Mouse (Mus musculus) brown adipose tissue, adult 24 weeks (tissue): Measurements from ENCODE around the gene Hoxd3. TPM values are rescaled to one million over a fixed set of nuclear protein-coding genes. Genes with fewer than 3 reads are reported as not detected.

ENCODE experiments used
- H3K27ac ChIP-seq: fragments of 200-500 bp; replicated peaks from 2 replicates; pipeline ENCODE4 v1.5.1; 2012; ENCODE audit warnings: low read depth, mild to moderate bottlenecking, low read length
- H3K4me1 ChIP-seq: fragments of 200-500 bp; 2 replicates; pipeline ENCODE4 v1.6.1; 2012; ENCODE audit warnings: low read length, mixed read lengths; ENCODE audit not compliant: control insufficient read depth, insufficient read depth, insufficient read length
- H3K4me3 ChIP-seq: fragments of 200-500 bp; 2 replicates; pipeline ENCODE4 v1.5.1; 2012; ENCODE audit warnings: low read depth, mild to moderate bottlenecking, low read length, moderate library complexity; ENCODE audit not compliant: insufficient read depth
- polyA plus RNA-seq: library from polyadenylated mRNA; stranded (reverse); fragments of >200 nt; gene quantifications from 2 replicates; pipeline ENCODE4 v1.2.4, GENCODE M21; 2012; ENCODE audit not compliant: missing spikeins, insufficient read depth, insufficient read length

The Hoxd3 gene
- polyA plus RNA-seq, 1 experiment, result not detected

- H3K4me1 ChIP-seq, result no peaks in the 10 kb centered on the region; the same call in 1 of the 2 replicates
- no peak overlapping the region for H3K4me3 ChIP-seq
- H3K27ac ChIP-seq, result no peak overlapping the region
These were observed 52.2 kb downstream of the Hoxd3 start for GRCm38 (mm10) chr2:74763976-74764375.

- Histone ChIP-seq H3K4me3 (no peak overlapping the region), H3K27ac (no peak overlapping the region), H3K4me1 (no peaks in the 10 kb centered on the region)
These were observed 62.6 kb downstream of the Hoxd3 start for GRCm38 (mm10) chr2:74774359-74774758.

- Histone ChIP-seq H3K4me3 (no peak overlapping the region), H3K4me1 (no peaks in the 10 kb centered on the region), H3K27ac (no peak overlapping the region)
These were observed 66.0 kb downstream of the Hoxd3 start for GRCm38 (mm10) chr2:74777536-74778275.

GRCm38 (mm10) chr2:74781386-74781785 is 69.7 kb downstream of the Hoxd3 start:
- no peak overlapping the region for H3K4me3 ChIP-seq
- peaks cover 2% of the 10 kb centered on the region for H3K4me1 ChIP-seq
- H3K27ac ChIP-seq, result no peak overlapping the region

- Histone ChIP-seq H3K27ac (no peak overlapping the region), H3K4me3 (no peak overlapping the region), H3K4me1 (no peaks in the 10 kb centered on the region)
These were observed 83.8 kb downstream of the Hoxd3 start for GRCm38 (mm10) chr2:74795531-74795930.

Other genes with a start within 250 kb of the Hoxd3 start
- 3.3 and 5.2 TPM in 2 replicates for gene Lnpk, start 132.5 kb upstream of the Hoxd3 start, polyA plus RNA-seq
- not detected in 2 replicates for gene Evx2, start 52.4 kb upstream of the Hoxd3 start, polyA plus RNA-seq
- gene Hoxd13, start 43.6 kb upstream of the Hoxd3 start, polyA plus RNA-seq, result not detected in 2 replicates
- gene Hoxd12, start 36.9 kb upstream of the Hoxd3 start, polyA plus RNA-seq, result not detected in 2 replicates
- not detected in 2 replicates for gene Hoxd11, start 32.4 kb upstream of the Hoxd3 start, polyA plus RNA-seq
- not detected in 2 replicates for gene Hoxd10, start 20.0 kb upstream of the Hoxd3 start, polyA plus RNA-seq
- gene Hoxd9, start 14.2 kb upstream of the Hoxd3 start, polyA plus RNA-seq, result 1.9 TPM in 1 of 2 replicates, not detected in the other
- gene Hoxd8, start 7.3 kb upstream of the Hoxd3 start, polyA plus RNA-seq, result 7.4 and 10.4 TPM in 2 replicates
- 1.3 and 2.6 TPM in 2 replicates for gene Hoxd4, start within 50 bp of the Hoxd3 start, polyA plus RNA-seq
- not detected in 2 replicates for gene Gm28230, start 14.8 kb downstream of the Hoxd3 start, polyA plus RNA-seq
- gene Hoxd1, start 51.1 kb downstream of the Hoxd3 start, polyA plus RNA-seq, result not detected in 2 replicates
- 163 and 243 TPM in 2 replicates for gene Mtx2, start 113.9 kb downstream of the Hoxd3 start, polyA plus RNA-seq